Mouse (Mus musculus) megakaryocyte progenitor cell, adult 5-6 weeks (primary cell): ENCODE measurements at regions not wholly inside any gene's neighbourhood (a gene's known extent, or its start where the extent isn't known, plus 50 kb on each side); places are given as distances from the start of the nearest gene placed in this dataset.
A peak's percentile ranks its signal among the peaks of the same experiment; 100 is the strongest.

ENCODE experiments used
- ATAC-seq: replicated peaks from 2 replicates; pipeline ENCODE4 v1.8.0; 2016; ENCODE audit warnings: mild to moderate bottlenecking, moderate TSS enrichment, inconsistent platforms; ENCODE audit not compliant: poor library complexity

- ATAC-seq: no peak
Measured at GRCm38 (mm10) chr8:34505102-34505501, 393.6 kb upstream of the Gm10131 start.

- ATAC-seq: no peak
Measured at GRCm38 (mm10) chr8:34502606-34503162, 391.1 kb upstream of the Gm10131 start.

- ATAC-seq: no peak
Measured at GRCm38 (mm10) chr8:34499196-34499595, 387.7 kb upstream of the Gm10131 start.

GRCm38 (mm10) chr8:34496751-34497150 lies 385.2 kb upstream of the Gm10131 start:
- no peak for ATAC-seq

- ATAC-seq: no peak
Measured at GRCm38 (mm10) chr8:34495974-34496373, 384.4 kb upstream of the Gm10131 start.

GRCm38 (mm10) chr8:34488746-34489400 lies 377.3 kb upstream of the Gm10131 start:
- ATAC-seq: no peak

GRCm38 (mm10) chr8:34486433-34487096 lies 375.0 kb upstream of the Gm10131 start:
- no peak for ATAC-seq

GRCm38 (mm10) chr8:34485905-34486304 lies 374.4 kb upstream of the Gm10131 start:
- peak; percentile 39 for ATAC-seq

- no peak for ATAC-seq
Measured at GRCm38 (mm10) chr8:34485346-34485745, 373.8 kb upstream of the Gm10131 start.

- peak; percentile 71 for ATAC-seq
Measured at GRCm38 (mm10) chr8:34484551-34485335, 373.2 kb upstream of the Gm10131 start.

- no peak for ATAC-seq
Measured at GRCm38 (mm10) chr8:34483212-34483611, 371.7 kb upstream of the Gm10131 start.

- no peak for ATAC-seq
Measured at GRCm38 (mm10) chr8:34482676-34483075, 371.1 kb upstream of the Gm10131 start.

GRCm38 (mm10) chr8:34480496-34480895 lies 369.0 kb upstream of the Gm10131 start:
- ATAC-seq: no peak

GRCm38 (mm10) chr8:34478891-34479290 lies 367.4 kb upstream of the Gm10131 start:
- no peak for ATAC-seq

GRCm38 (mm10) chr8:34478465-34478864 lies 366.9 kb upstream of the Gm10131 start:
- ATAC-seq: no peak

GRCm38 (mm10) chr8:34476146-34476820 lies 364.7 kb upstream of the Gm10131 start:
- no peak for ATAC-seq

- ATAC-seq: no peak
Measured at GRCm38 (mm10) chr8:34474593-34474992, 363.1 kb upstream of the Gm10131 start.

GRCm38 (mm10) chr8:34473769-34474168 lies 362.2 kb upstream of the Gm10131 start:
- no peak for ATAC-seq

GRCm38 (mm10) chr8:34473301-34473700 lies 361.8 kb upstream of the Gm10131 start:
- no peak for ATAC-seq

- no peak for ATAC-seq
Measured at GRCm38 (mm10) chr8:34472846-34473245, 361.3 kb upstream of the Gm10131 start.

GRCm38 (mm10) chr8:34472434-34472833 lies 360.9 kb upstream of the Gm10131 start:
- no peak for ATAC-seq
